Mouse (Mus musculus) CH12.LX (cell line): ENCODE measurements around the gene Usp7. TPM values are rescaled to one million over a fixed set of nuclear protein-coding genes. Genes with fewer than 3 reads are reported as not detected.

ENCODE experiments used
- DNase-seq: peaks from one replicate; pipeline ENCODE4 v3.0.0-alpha.2; 2013; ENCODE audit errors: extremely low read depth
- H3K27ac ChIP-seq: 2 replicates; pipeline ENCODE4 v1.5.1; 2012; ENCODE audit warnings: low read depth, mild to moderate bottlenecking, control low read depth, moderate library complexity; ENCODE audit not compliant: insufficient read depth
- H3K27me3 ChIP-seq: replicated peaks from 2 replicates; pipeline ENCODE3; 2012; ENCODE audit warnings: inconsistent platforms
- H3K36me3 ChIP-seq, 2 experiments: replicated peaks in 1 of 2; 2 replicates each; pipeline versions ENCODE3 to v1.6.1; 2012; ENCODE audit warnings: inconsistent platforms in 1 of 2, low read length in 1 of 2, mild to moderate bottlenecking in 1 of 2, mixed read lengths in 1 of 2, moderate library complexity in 1 of 2; ENCODE audit not compliant: control insufficient read depth in 1 of 2, insufficient read depth in 1 of 2
- H3K4me1 ChIP-seq, 2 experiments: 2 replicates each; pipeline ENCODE4 v1.6.1; 2012; ENCODE audit warnings: inconsistent platforms in 1 of 2, moderate library complexity in 1 of 2; ENCODE audit not compliant: insufficient read depth in 2 of 2, control insufficient read depth in 1 of 2
- H3K4me2 ChIP-seq: 2 replicates; pipeline ENCODE4 v1.6.1; 2012; ENCODE audit warnings: low read depth, mild to moderate bottlenecking, control low read depth; ENCODE audit not compliant: poor library complexity, insufficient read depth, severe bottlenecking
- H3K4me3 ChIP-seq, 3 experiments: fragments of 150-350 bp in 1 of 3; sonication (generic) in 1 of 3; replicated peaks in 1 of 3; 2 replicates each; pipeline versions ENCODE3 to v1.5.1; 2011 to 2012; ENCODE audit warnings: low read depth in 2 of 3, low read length in 2 of 3, mild to moderate bottlenecking in 2 of 3, moderate library complexity in 2 of 3, control low read depth in 1 of 3, improper control_type of control experiment in 1 of 3, inconsistent platforms in 1 of 3, mixed read lengths in 1 of 3; ENCODE audit not compliant: poor library complexity in 1 of 3
- H3K79me2 ChIP-seq: replicated peaks from 2 replicates; pipeline ENCODE4 v1.6.1; 2012; ENCODE audit warnings: mild to moderate bottlenecking, moderate library complexity; ENCODE audit not compliant: control insufficient read depth, poor library complexity, insufficient read depth, severe bottlenecking; ENCODE audit errors: extremely low read depth
- H3K9ac ChIP-seq: 2 replicates; pipeline ENCODE4 v1.6.1; 2012; ENCODE audit warnings: low read depth, mild to moderate bottlenecking, control low read depth, moderate library complexity; ENCODE audit not compliant: insufficient read depth
- H3K9me3 ChIP-seq: replicated peaks from 2 replicates; pipeline ENCODE3; 2012; ENCODE audit warnings: low read length, inconsistent platforms, mixed read lengths
- BHLHE40 ChIP-seq: IDR thresholded peaks from 2 replicates; pipeline ENCODE4 v1.6.1; 2011; ENCODE audit warnings: mild to moderate bottlenecking, low read depth, low read length, improper control_type of control experiment
- CTCF ChIP-seq, 2 experiments: IDR thresholded peaks in 1 of 2; conservative IDR thresholded peaks in 1 of 2; 2 replicates each; pipeline ENCODE4 v1.5.1; 2011 to 2012; ENCODE audit warnings: low read depth in 2 of 2, low read length in 2 of 2, improper control_type of control experiment in 1 of 2, inconsistent platforms in 1 of 2, mild to moderate bottlenecking in 1 of 2, moderate library complexity in 1 of 2
- E2F4 ChIP-seq: IDR thresholded peaks from 2 replicates; pipeline ENCODE4 v1.6.1; 2011; ENCODE audit warnings: low read depth, low read length, improper control_type of control experiment; ENCODE audit not compliant: insufficient replicate concordance
- EP300 ChIP-seq: IDR thresholded peaks from 2 replicates; pipeline ENCODE4 v1.6.1; 2011; ENCODE audit warnings: low read length, improper control_type of control experiment
- ETS1 ChIP-seq: conservative IDR thresholded peaks from 2 replicates; pipeline ENCODE4 v1.6.1; 2012; ENCODE audit warnings: low read depth, mild to moderate bottlenecking, inconsistent platforms, low read length, improper control_type of control experiment, moderate library complexity
- GABPA ChIP-seq: IDR thresholded peaks from 2 replicates; pipeline ENCODE4 v1.6.1; 2012; ENCODE audit warnings: low read depth, low read length, improper control_type of control experiment, inconsistent platforms; ENCODE audit not compliant: insufficient replicate concordance
- HCFC1 ChIP-seq: IDR thresholded peaks from 2 replicates; pipeline ENCODE4 v1.6.1; 2012; ENCODE audit warnings: low read depth, mild to moderate bottlenecking, inconsistent platforms, low read length, improper control_type of control experiment
- IRF4 ChIP-seq: IDR thresholded peaks from 2 replicates; pipeline ENCODE4 v1.6.1; 2014; ENCODE audit warnings: low read depth, mild to moderate bottlenecking, inconsistent platforms, low read length, improper control_type of control experiment
- JUN ChIP-seq: IDR thresholded peaks from 2 replicates; pipeline ENCODE4 v1.6.1; 2011; ENCODE audit warnings: low read depth, mild to moderate bottlenecking, low read length, improper control_type of control experiment, moderate library complexity; ENCODE audit not compliant: insufficient read depth
- JUND ChIP-seq: conservative IDR thresholded peaks from 2 replicates; pipeline ENCODE4 v1.6.1; 2011; ENCODE audit warnings: low read depth, low read length, improper control_type of control experiment
- KAT2A ChIP-seq: IDR thresholded peaks from 2 replicates; pipeline ENCODE4 v1.6.1; 2012; ENCODE audit warnings: low read length, improper control_type of control experiment, inconsistent platforms; ENCODE audit not compliant: insufficient replicate concordance
- MAX ChIP-seq: IDR thresholded peaks from 2 replicates; pipeline ENCODE4 v1.6.1; 2011; ENCODE audit warnings: low read length, improper control_type of control experiment
- MAZ ChIP-seq: IDR thresholded peaks from 2 replicates; pipeline ENCODE4 v1.6.1; 2012; ENCODE audit warnings: low read depth, mild to moderate bottlenecking, inconsistent platforms, low read length, improper control_type of control experiment, moderate library complexity
- MEF2A ChIP-seq: IDR thresholded peaks from 2 replicates; pipeline ENCODE4 v1.6.1; 2014; ENCODE audit warnings: low read depth, mild to moderate bottlenecking, inconsistent platforms, low read length, improper control_type of control experiment, borderline replicate concordance
- MYC ChIP-seq: IDR thresholded peaks from 2 replicates; pipeline ENCODE4 v1.6.1; 2011; ENCODE audit warnings: low read depth, mild to moderate bottlenecking, improper control_type of control experiment, low read length
- NELFE ChIP-seq: IDR thresholded peaks from 2 replicates; pipeline ENCODE4 v1.6.1; 2011; ENCODE audit warnings: low read depth, low read length, improper control_type of control experiment
- PAX5 ChIP-seq: IDR thresholded peaks from 2 replicates; pipeline ENCODE4 v1.6.1; 2012; ENCODE audit warnings: low read length, inconsistent platforms, mixed read lengths
- POLR2AphosphoS2 ChIP-seq: IDR thresholded peaks from 2 replicates; pipeline ENCODE4 v1.6.1; 2011; ENCODE audit warnings: low read depth, low read length, improper control_type of control experiment
- RAD21 ChIP-seq: IDR thresholded peaks from 2 replicates; pipeline ENCODE4 v1.6.1; 2011; ENCODE audit warnings: low read depth, mild to moderate bottlenecking, low read length, improper control_type of control experiment, moderate library complexity
- RCOR1 ChIP-seq: conservative IDR thresholded peaks from 2 replicates; pipeline ENCODE4 v1.6.1; 2012; ENCODE audit warnings: low read depth, mild to moderate bottlenecking, inconsistent platforms, low read length, improper control_type of control experiment
- SIN3A ChIP-seq: IDR thresholded peaks from 2 replicates; pipeline ENCODE4 v1.6.1; 2012; ENCODE audit warnings: low read length, improper control_type of control experiment, inconsistent platforms
- SMC3 ChIP-seq: IDR thresholded peaks from 2 replicates; pipeline ENCODE4 v1.6.1; 2011; ENCODE audit warnings: low read depth, low read length, improper control_type of control experiment
- TBP ChIP-seq: conservative IDR thresholded peaks from 2 replicates; pipeline ENCODE4 v1.6.1; 2011; ENCODE audit warnings: low read depth, low read length, improper control_type of control experiment
- TCF12 ChIP-seq: IDR thresholded peaks from 2 replicates; pipeline ENCODE4 v1.6.1; 2014; ENCODE audit warnings: low read depth, mild to moderate bottlenecking, inconsistent platforms, low read length, improper control_type of control experiment
- UBTF ChIP-seq: IDR thresholded peaks from 2 replicates; pipeline ENCODE4 v1.6.1; 2012; ENCODE audit warnings: low read depth, mild to moderate bottlenecking, inconsistent platforms, low read length, improper control_type of control experiment, moderate library complexity
- USF1 ChIP-seq: IDR thresholded peaks from 2 replicates; pipeline ENCODE4 v1.6.1; 2014; ENCODE audit warnings: low read depth, mild to moderate bottlenecking, inconsistent platforms, low read length, improper control_type of control experiment
- USF2 ChIP-seq: conservative IDR thresholded peaks from 2 replicates; pipeline ENCODE4 v1.6.1; 2011; ENCODE audit warnings: low read depth, low read length, improper control_type of control experiment
- ZC3H11A ChIP-seq: IDR thresholded peaks from 2 replicates; pipeline ENCODE4 v1.6.1; 2012; ENCODE audit warnings: low read depth, mild to moderate bottlenecking, inconsistent platforms, low read length, improper control_type of control experiment
- ZKSCAN1 ChIP-seq: IDR thresholded peaks from 2 replicates; pipeline ENCODE4 v1.6.1; 2012; ENCODE audit warnings: low read depth, inconsistent platforms, low read length, improper control_type of control experiment, borderline replicate concordance
- ZMIZ1 ChIP-seq: IDR thresholded peaks from 2 replicates; pipeline ENCODE4 v1.6.1; 2012; ENCODE audit warnings: low read depth, mild to moderate bottlenecking, inconsistent platforms, low read length, improper control_type of control experiment
- ZNF384 ChIP-seq: IDR thresholded peaks from 2 replicates; pipeline ENCODE4 v1.6.1; 2012; ENCODE audit warnings: low read depth, low read length, improper control_type of control experiment, inconsistent platforms
- dilution Hi-C: fragments of 300-500 bp; cut with MboI; formaldehyde crosslinking; loops from 2 replicates; pipeline ENCODE4 v1.14.3; 2020; ENCODE audit warnings: low sequenced_read_pairs; ENCODE audit not compliant: extremely low pct_unique_long_range_greater_than_20kb, extremely low pct_ligation_motif_present
- in situ Hi-C: fragments of 300-500 bp; cut with MboI; formaldehyde crosslinking; loops from 3 replicates; pipeline ENCODE4 v1.14.3; 2019; ENCODE audit warnings: low sequenced_read_pairs, low pct_ligation_motif_present, low pct_unique_long_range_greater_than_20kb, mixed read lengths
- polyA plus RNA-seq: library from polyadenylated mRNA; unstranded; fragments of >175 nt; gene quantifications from 2 replicates; pipeline ENCODE4 v1.2.1, GENCODE M21; 2012; ENCODE audit warnings: low read depth; ENCODE audit not compliant: insufficient read length
- total RNA-seq, 2 experiments: library from RNA; depleted of rRNA; stranded (reverse); fragments of 300-350 nt in 1 of 2; fragments of >200 nt in 1 of 2; gene quantifications; 2 replicates each; pipeline ENCODE4 v1.2.3; 2012 to 2014

Gene Usp7
- total and polyA plus RNA-seq, 3 experiments: 113 to 169 (median 143) TPM

GRCm38 (mm10) chr16:8817872-8818271 is 25.8 kb upstream of the Usp7 start:
- H3K27ac ChIP-seq: no peak overlapping the region
- no peak overlapping the region for H3K4me3 ChIP-seq
- H3K9ac ChIP-seq: no peak overlapping the region
- peaks cover 0 to 13% of the 10 kb centered on the region in 2 experiments; a peak in 2 of 4 replicates for H3K4me1 ChIP-seq
- no peak for TF ChIP-seq POLR2AphosphoS2
- H3K9me3 ChIP-seq: no peaks in the 10 kb centered on the region
- in situ Hi-C loops: no loop called here
- no peak for DNase-seq
- H3K4me2 ChIP-seq: no peak overlapping the region
- H3K27me3 ChIP-seq: no peaks in the 10 kb centered on the region
- H3K79me2 ChIP-seq: no peaks in the 10 kb centered on the region
- dilution Hi-C loops: no loop called here
- H3K36me3 ChIP-seq: no peaks in the 10 kb centered on the region

DNA sequence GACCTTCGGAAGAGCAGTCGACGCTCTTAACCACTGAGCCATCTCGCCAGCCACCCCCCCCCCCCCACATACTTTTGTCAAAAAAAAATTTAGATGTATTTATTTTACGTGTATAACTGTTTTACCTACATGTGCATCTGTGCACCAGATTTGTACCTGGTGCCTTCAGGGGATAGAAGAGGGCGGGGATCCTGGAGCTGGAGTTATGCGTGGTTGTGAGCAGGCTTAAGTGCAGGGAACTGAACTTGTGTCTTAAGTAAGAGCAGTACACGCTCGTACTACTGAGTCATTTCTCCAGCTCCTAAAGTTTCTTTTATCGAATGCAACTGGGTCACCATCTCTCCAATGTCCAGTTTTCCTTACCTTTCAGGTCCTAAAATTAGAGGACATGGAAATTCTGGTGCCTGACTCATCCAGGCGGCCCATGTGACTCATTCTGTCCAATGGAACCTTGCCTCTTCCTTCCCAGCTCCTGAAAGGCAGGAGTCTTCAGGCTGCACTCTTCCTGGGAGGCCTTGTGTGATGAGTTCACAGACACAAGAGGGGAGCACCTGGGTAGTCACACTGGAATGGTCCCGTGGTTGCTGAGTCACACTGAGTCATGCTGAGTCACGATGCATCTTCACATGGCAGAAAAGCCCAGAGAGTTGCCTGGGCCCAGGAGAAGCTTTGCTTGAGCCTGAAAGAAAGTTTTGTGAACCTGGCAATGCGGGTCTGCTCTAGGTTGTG is 18.5 kb upstream of the Usp7 start:
- H3K79me2 ChIP-seq: no peaks in the 10 kb centered on the region
- dilution Hi-C loops (no loop called here), in situ Hi-C loops (no loop called here)
- H3K36me3 ChIP-seq: no peaks in the 10 kb centered on the region
- peak overlapping the region; percentile 11 for H3K4me2 ChIP-seq
- DNase-seq: peak; percentile 95
- no peaks in the 10 kb centered on the region for H3K9me3 ChIP-seq
- H3K4me1 ChIP-seq: peaks cover 10 to 35% of the 10 kb centered on the region in 2 experiments
- H3K9ac ChIP-seq: peak overlapping the region; percentile 2; the same call in 1 of the 2 replicates
- no peak overlapping the region for H3K4me3 ChIP-seq
- H3K27me3 ChIP-seq: no peaks in the 10 kb centered on the region
- no peak overlapping the region for H3K27ac ChIP-seq
- TF ChIP-seq TCF12: peak; percentile 67; the same call in 1 of the 2 replicates
- TF ChIP-seq MAZ: no peak
- TF ChIP-seq SMC3: no peak
- no peak for TF ChIP-seq ZMIZ1
- no peak for TF ChIP-seq PAX5
- peak; percentile 54; the same call in 1 of the 2 replicates for TF ChIP-seq MEF2A
- TF ChIP-seq ZKSCAN1: no peak
- TF ChIP-seq TBP: 0 out of 2 replicates have a peak, but pooled peaks have one; percentile 26
- TF ChIP-seq SIN3A: peak; percentile 76
- peak; percentile 88 for TF ChIP-seq BHLHE40
- no peak for TF ChIP-seq ZC3H11A
- TF ChIP-seq POLR2AphosphoS2: no peak
- peak; percentile 95 for TF ChIP-seq ETS1
- TF ChIP-seq NELFE: no peak
- TF ChIP-seq MYC: peak; percentile 87
- no peak for TF ChIP-seq UBTF
- TF ChIP-seq E2F4: no peak
- peak; percentile 52; the same call in 1 of the 2 replicates for TF ChIP-seq USF2
- TF ChIP-seq JUND: peak; percentile 78
- TF ChIP-seq GABPA: 0 out of 2 replicates have a peak, but pooled peaks have one; percentile 26
- no peak for TF ChIP-seq KAT2A
- 0 out of 2 replicates have a peak, but pooled peaks have one; percentile 11 for TF ChIP-seq ZNF384
- peak; percentile 74 for TF ChIP-seq JUN
- TF ChIP-seq MAX: peak; percentile 90
- no peak for TF ChIP-seq RAD21
- peak; percentile 36; the same call in 1 of the 2 replicates for TF ChIP-seq HCFC1
- TF ChIP-seq EP300: peak; percentile 84
- TF ChIP-seq CTCF (conservative IDR thresholded peaks at IDR 0.05 in 1 of 2, IDR thresholded peaks at IDR 0.05 in 1 of 2; ENCODE audit: low read depth in 2 of 2, low read length in 2 of 2): no peak
- 0 out of 2 replicates have a peak, but pooled peaks have one; percentile 26 for TF ChIP-seq IRF4
- TF ChIP-seq RCOR1: no peak
- peak; percentile 69 for TF ChIP-seq USF1
